ENCODE assay signal across 8 mouse cellular contexts in genomic region chr17:56672941-56673646, GRCm38 (mm10). TPM values are rescaled to one million over a fixed set of nuclear protein-coding genes. Genes with fewer than 3 reads are reported as not detected.
A peak's percentile ranks its signal among the peaks of the same experiment; 100 is the strongest.
DNase-seq lines count a peak whose midpoint lies in the region; ATAC-seq and TF ChIP-seq lines count a peak whose summit lies in the region.

Gene Ranbp3, plus strand, starts transcription at chr17:56673294.

- peak within 1 kb of the TSS; percentile 96 for H3K9ac ChIP-seq in heart, embryonic 15.5 days
- H3K9ac ChIP-seq in liver, embryonic 14.5 days (replicated peaks) = peak within 1 kb of the TSS; percentile 98
- H3K9ac ChIP-seq in neural tube, embryonic 11.5 days (ENCODE audit: low read length) = peak within 1 kb of the TSS; percentile 97
- H3K9ac ChIP-seq in stomach, postnatal 0 days (ENCODE audit: low read length) = peak within 1 kb of the TSS; percentile 96

- ATAC-seq in heart, embryonic 15.5 days (replicated peaks; ENCODE audit: insufficient number of reproducible peaks, insufficient read depth, low FRiP score, low read depth) = peak; percentile 94
- peak; percentile 94 for ATAC-seq in liver, embryonic 14.5 days (ENCODE audit: insufficient read depth)
- peak; percentile 88 for ATAC-seq in neural tube, embryonic 11.5 days (ENCODE audit: insufficient read depth, low FRiP score, low TSS enrichment)
- peak; percentile 95 for ATAC-seq in stomach, postnatal 0 days (ENCODE audit: low FRiP score, low TSS enrichment)

- TF ChIP-seq EP300 in liver, embryonic 14.5 days (IDR thresholded peaks at IDR 0.05; ENCODE audit: low read depth) = 0 out of 2 replicates have a peak, but pooled peaks have one; percentile 7
- no peak for TF ChIP-seq EP300 in stomach, postnatal 0 days (optimal IDR thresholded peaks at IDR 0.05)

- WGBS in forebrain, embryonic 10.5 days = under 1% methylated on average over 65 of the region's 66 CpGs
- WGBS in heart, embryonic 15.5 days = under 1% methylated on average over 65 of the region's 66 CpGs
- under 1% methylated on average over 52 of the region's 66 CpGs for WGBS in liver, embryonic 14.5 days (ENCODE audit: insufficient replicate concordance)
- WGBS in neural tube, embryonic 11.5 days = under 1% methylated on average over 58 of the region's 66 CpGs
- 1% methylated on average over 55 of the region's 66 CpGs for WGBS in stomach, postnatal 0 days

- TF ChIP-seq CTCF in liver, embryonic 14.5 days (IDR thresholded peaks at IDR 0.05; ENCODE audit: low read depth) = no peak
- no peak for TF ChIP-seq CTCF in stomach, postnatal 0 days (IDR thresholded peaks at IDR 0.05; ENCODE audit: low read depth)

- peak within 1 kb of the TSS; percentile 85 for H3K4me2 ChIP-seq in heart, embryonic 15.5 days
- H3K4me2 ChIP-seq in liver, embryonic 14.5 days (ENCODE audit: low read depth) = peak within 1 kb of the TSS; percentile 96
- H3K4me2 ChIP-seq in neural tube, embryonic 11.5 days (ENCODE audit: low read depth) = peak within 1 kb of the TSS; percentile 79
- peak within 1 kb of the TSS; percentile 91 for H3K4me2 ChIP-seq in stomach, postnatal 0 days (replicated peaks; ENCODE audit: low read depth)

- peaks cover 46% of the 10 kb centered on the region for H3K4me1 ChIP-seq in forebrain, embryonic 10.5 days
- peaks cover 29% of the 10 kb centered on the region for H3K4me1 ChIP-seq in heart, embryonic 15.5 days (replicated peaks)
- peaks cover 10 to 15% of the 10 kb centered on the region in 2 experiments for H3K4me1 ChIP-seq in liver, embryonic 14.5 days (replicated peaks; ENCODE audit: control insufficient read depth in 2 of 2, insufficient read depth in 2 of 2, low read length in 1 of 2)
- peaks cover 14% of the 10 kb centered on the region for H3K4me1 ChIP-seq in neural tube, embryonic 11.5 days (ENCODE audit: control insufficient read depth, insufficient read depth, low read length)
- H3K4me1 ChIP-seq in stomach, postnatal 0 days (replicated peaks; ENCODE audit: control insufficient read depth, insufficient read depth) = peaks cover 3% of the 10 kb centered on the region; the same call in 1 of the 2 replicates

- peaks cover 6% of the 10 kb centered on the region for H3K27me3 ChIP-seq in forebrain, embryonic 10.5 days (ENCODE audit: poor library complexity, severe bottlenecking)
- no peaks in the 10 kb centered on the region for H3K27me3 ChIP-seq in heart, embryonic 15.5 days
- peaks cover 7% of the 10 kb centered on the region for H3K27me3 ChIP-seq in liver, embryonic 14.5 days (ENCODE audit: control insufficient read depth, insufficient read depth, low read length)
- no peaks in the 10 kb centered on the region for H3K27me3 ChIP-seq in neural tube, embryonic 11.5 days (ENCODE audit: control insufficient read depth, insufficient read depth, low read length)
- no peaks in the 10 kb centered on the region for H3K27me3 ChIP-seq in stomach, postnatal 0 days (ENCODE audit: control insufficient read depth, insufficient read depth, low read length)

- H3K9me3 ChIP-seq in forebrain, embryonic 10.5 days = no peaks in the 10 kb centered on the region
- no peaks in the 10 kb centered on the region for H3K9me3 ChIP-seq in heart, embryonic 15.5 days (replicated peaks)
- no peaks in the 10 kb centered on the region for H3K9me3 ChIP-seq in liver, embryonic 14.5 days (ENCODE audit: control insufficient read depth, low read length)
- no peaks in the 10 kb centered on the region for H3K9me3 ChIP-seq in neural tube, embryonic 11.5 days (ENCODE audit: control insufficient read depth, low read length)
- no peaks in the 10 kb centered on the region for H3K9me3 ChIP-seq in stomach, postnatal 0 days (ENCODE audit: control insufficient read depth, low read length)

- H3K4me3 ChIP-seq in forebrain, embryonic 10.5 days = peak within 1 kb of the TSS; percentile 84
- peak within 1 kb of the TSS; percentile 87 for H3K4me3 ChIP-seq in heart, embryonic 15.5 days
- peak within 1 kb of the TSS; percentile 71 to 94 for H3K4me3 ChIP-seq in liver, embryonic 14.5 days (ENCODE audit: insufficient read depth in 1 of 2, low read depth in 2 of 2, low read length in 2 of 2)
- H3K4me3 ChIP-seq in neural tube, embryonic 11.5 days (ENCODE audit: low read depth, low read length) = peak within 1 kb of the TSS; percentile 98
- peak within 1 kb of the TSS; percentile 92 for H3K4me3 ChIP-seq in stomach, postnatal 0 days (ENCODE audit: low read depth, low read length)

- peak within 1 kb of the TSS; percentile 98 for H3K27ac ChIP-seq in forebrain, embryonic 10.5 days
- H3K27ac ChIP-seq in heart, embryonic 15.5 days = peak within 1 kb of the TSS; percentile 93
- H3K27ac ChIP-seq in liver, embryonic 14.5 days = peak within 1 kb of the TSS; percentile 93
- peak within 1 kb of the TSS; percentile 73 for H3K27ac ChIP-seq in neural tube, embryonic 11.5 days (ENCODE audit: low read depth, low read length)
- H3K27ac ChIP-seq in stomach, postnatal 0 days (replicated peaks) = peak within 1 kb of the TSS; percentile 90

- DNase-seq in CD8-positive naive resting alpha-beta T cell, adult 2 months (ENCODE audit: low read depth in 2 of 2, low spot score in 2 of 2) = peak; percentile 98 to 99
- peak; percentile 99 for DNase-seq in c-Kit-positive CD71-negative TER-119-negative erythroid progenitor cells, embryonic 14.5 days (ENCODE audit: low read depth)
- DNase-seq in forebrain, embryonic 10.5 days (ENCODE audit: extremely low spot score, low spot score) = peak; percentile 100
- peak; percentile 98 to 100 for DNase-seq in kidney, postnatal 25 days
- DNase-seq in liver, embryonic 14.5 days (ENCODE audit: low read depth in 3 of 3, low spot score in 3 of 3) = peak; percentile 98 to 99 (median 99)
- peak; percentile 100 for DNase-seq in neural tube, embryonic 11.5 days (ENCODE audit: low spot score)
- peak; percentile 100 for DNase-seq in stomach, postnatal 0 days (ENCODE audit: low spot score)

- peaks cover 38% of the 10 kb centered on the region for H3K36me3 ChIP-seq in forebrain, embryonic 10.5 days (replicated peaks)
- H3K36me3 ChIP-seq in heart, embryonic 15.5 days = peaks cover 9% of the 10 kb centered on the region; the same call in 1 of the 2 replicates
- H3K36me3 ChIP-seq in liver, embryonic 14.5 days (replicated peaks; ENCODE audit: control insufficient read depth, insufficient read depth, low read depth) = peaks cover 16% of the 10 kb centered on the region
- H3K36me3 ChIP-seq in neural tube, embryonic 11.5 days (ENCODE audit: control insufficient read depth, insufficient read depth, low read length) = 0 out of 2 replicates have a peak, but pooled peaks cover 8% of the 10 kb centered on the region
- H3K36me3 ChIP-seq in stomach, postnatal 0 days (ENCODE audit: control insufficient read depth, insufficient read depth, low read length) = 0 out of 2 replicates have a peak, but pooled peaks cover 2% of the 10 kb centered on the region

RNA-seq across cellular contexts. Expression of gene Ranbp3, which starts in this region (rescaled TPM):
- 144 and 147 TPM in 2 replicates for polyA plus RNA-seq in forebrain, embryonic 10.5 days (2016; fragmentation: Nextera tagmentation; extraction: Ambion mirVana)
- polyA plus RNA-seq in heart, embryonic 15.5 days (2015; fragmentation: Nextera tagmentation; extraction: Ambion mirVana) = 51.9 and 65.2 TPM in 2 replicates
- 40.9 and 42.9 TPM in 2 replicates for polyA plus RNA-seq in liver, embryonic 14.5 days (2012; rRNA removed)
- 34.2 and 37.2 TPM in 2 replicates for polyA plus RNA-seq in liver, embryonic 14.5 days (2014; fragmentation: Nextera tagmentation; extraction: Ambion mirVana)
- 112 and 119 TPM in 2 replicates for polyA plus RNA-seq in neural tube, embryonic 11.5 days (2014; fragmentation: Nextera tagmentation; extraction: Ambion mirVana)
- 34.5 and 35.4 TPM in 2 replicates for polyA plus RNA-seq in stomach, postnatal 0 days (2015; fragmentation: Nextera tagmentation; extraction: Ambion mirVana)

Comparison
In these comparisons a context has a peak if more than half of its experiments do, and no peak if none do; other contexts are left out.
1. Peak in every context shown above with its lines: DNase-seq, ATAC-seq, H3K4me3 ChIP-seq and H3K27ac ChIP-seq.